Mouse (Mus musculus) v-Abl transformed pro-B cells (cell line): ENCODE results near the gene Prr5.

Experiments
- in situ Hi-C, 2 experiments: fragments of 400-800 bp; cut with MboI; formaldehyde crosslinking; loops; one replicate each; pipeline ENCODE4 v1.15.1; 2025; ENCODE audit not compliant: unreplicated experiment in 2 of 2

Prr5 gene

GRCm38 (mm10) chr15:84668938-84669747 lies at the start of gene Prr5:
Gene Prr5 (plus strand): TSS chr15:84669620.
- in situ Hi-C loops, result loop anchor here (5.0 kb wide), 1 partner anchor 33 kb away; no protein-coding TSS in a partner anchor

GRCm38 (mm10) chr15:84620028-84620427 lies 49.4 kb upstream of the Prr5 start:
- in situ Hi-C loops, result no loop called here

GRCm38 (mm10) chr15:84621722-84622428 lies 47.5 kb upstream of the Prr5 start:
- in situ Hi-C loops, result no loop called here

- in situ Hi-C loops, result loop anchor here (25.0 kb wide), 3 partner anchors 988 to 1413 kb away; no protein-coding TSS in a partner anchor
Measured at GRCm38 (mm10) chr15:84624870-84625269, 44.5 kb upstream of the Prr5 start.

- in situ Hi-C loops, result loop anchor here (25.0 kb wide), 3 partner anchors 989 to 1414 kb away; no protein-coding TSS in a partner anchor
Measured at GRCm38 (mm10) chr15:84625712-84626414, 43.6 kb upstream of the Prr5 start.

- in situ Hi-C loops, result loop anchor here (25.0 kb wide), 3 partner anchors 990 to 1415 kb away; no protein-coding TSS in a partner anchor
Measured at GRCm38 (mm10) chr15:84627308-84627707, 42.1 kb upstream of the Prr5 start.

- in situ Hi-C loops, result loop anchor here (5.0 to 25.0 kb wide), 6 partner anchors 492 to 1417 kb away; no protein-coding TSS in a partner anchor
Measured at GRCm38 (mm10) chr15:84629680-84630079, 39.7 kb upstream of the Prr5 start.

- in situ Hi-C loops, result loop anchor here (5.0 to 25.0 kb wide), 6 partner anchors 494 to 1419 kb away; no protein-coding TSS in a partner anchor
Measured at GRCm38 (mm10) chr15:84631560-84631959, 37.9 kb upstream of the Prr5 start.

- in situ Hi-C loops, result loop anchor here (5.0 to 25.0 kb wide), 6 partner anchors 497 to 1422 kb away; no protein-coding TSS in a partner anchor
Measured at GRCm38 (mm10) chr15:84634361-84634760, 35.1 kb upstream of the Prr5 start.

GRCm38 (mm10) chr15:84638405-84638804 lies 31.0 kb upstream of the Prr5 start:
- in situ Hi-C loops, result loop anchor here (25.0 kb wide), 3 partner anchors 1001 to 1426 kb away; no protein-coding TSS in a partner anchor

GRCm38 (mm10) chr15:84639072-84639450 lies 30.4 kb upstream of the Prr5 start:
- in situ Hi-C loops, result loop anchor here (25.0 kb wide), 3 partner anchors 1002 to 1427 kb away; no protein-coding TSS in a partner anchor

GRCm38 (mm10) chr15:84639451-84640136 lies 29.8 kb upstream of the Prr5 start:
- in situ Hi-C loops, result loop anchor here (25.0 kb wide), 3 partner anchors 1002 to 1427 kb away; no protein-coding TSS in a partner anchor

- in situ Hi-C loops, result loop anchor here (25.0 kb wide), 3 partner anchors 1003 to 1428 kb away; no protein-coding TSS in a partner anchor
Measured at GRCm38 (mm10) chr15:84640722-84641121, 28.7 kb upstream of the Prr5 start.

GRCm38 (mm10) chr15:84641127-84641526 lies 28.3 kb upstream of the Prr5 start:
- in situ Hi-C loops, result loop anchor here (25.0 kb wide), 3 partner anchors 1004 to 1429 kb away; no protein-coding TSS in a partner anchor

GRCm38 (mm10) chr15:84641948-84642347 lies 27.5 kb upstream of the Prr5 start:
- in situ Hi-C loops, result loop anchor here (25.0 kb wide), 3 partner anchors 1005 to 1430 kb away; no protein-coding TSS in a partner anchor

GRCm38 (mm10) chr15:84643178-84643577 lies 26.2 kb upstream of the Prr5 start:
- in situ Hi-C loops, result loop anchor here (25.0 kb wide), 3 partner anchors 1006 to 1431 kb away; no protein-coding TSS in a partner anchor

- in situ Hi-C loops, result no loop called here
Measured at GRCm38 (mm10) chr15:84651481-84651880, 17.9 kb upstream of the Prr5 start.

GRCm38 (mm10) chr15:84653151-84653550 lies 16.3 kb upstream of the Prr5 start:
- in situ Hi-C loops, result no loop called here
